In the genomic region with DNA sequence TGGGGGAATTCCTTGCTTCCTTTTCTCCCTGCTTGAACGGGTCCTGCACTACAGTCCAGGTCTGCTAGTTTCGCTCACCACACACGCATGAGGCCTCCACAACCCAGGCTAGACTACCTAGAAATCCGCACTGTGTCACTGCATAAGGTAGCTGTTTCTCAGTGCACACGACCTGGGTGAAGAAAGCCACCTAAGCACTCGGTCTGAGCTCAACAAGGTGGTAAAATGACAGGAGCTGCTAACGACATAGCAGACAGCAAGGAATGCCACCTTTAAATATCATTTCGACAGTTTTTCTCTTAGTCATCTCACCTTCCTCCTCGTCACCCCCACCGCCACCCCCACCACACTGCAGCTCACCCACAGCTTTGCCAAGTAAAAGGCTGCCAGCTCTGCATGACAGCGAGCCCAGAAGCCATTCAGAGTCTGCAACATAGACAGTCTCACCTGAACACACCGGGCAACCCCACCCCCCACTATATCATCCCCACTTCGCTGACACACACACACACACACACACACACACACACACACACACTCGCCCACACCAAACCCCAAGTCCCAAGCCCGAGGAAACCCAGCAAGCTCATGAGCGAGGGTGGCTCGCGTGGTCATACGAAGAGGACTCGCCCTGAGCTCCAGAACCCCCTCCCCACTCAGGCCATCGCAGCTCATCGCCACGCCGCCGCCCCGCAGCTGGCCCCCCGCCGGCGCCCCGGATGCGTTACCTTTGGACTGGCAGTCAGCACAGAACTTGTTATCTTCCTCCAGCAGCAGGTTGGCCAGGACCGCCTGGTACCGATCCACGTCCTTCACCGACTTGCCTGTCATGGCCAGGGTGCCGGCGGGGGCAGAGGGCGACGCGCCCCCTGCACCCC, we compare ENCODE assay signal across 8 mouse cellular contexts. TPM values are rescaled to one million over a fixed set of nuclear protein-coding genes. Genes with fewer than 3 reads are reported as not detected.
A peak's percentile ranks its signal among the peaks of the same experiment; 100 is the strongest.
DNase-seq lines count a peak whose midpoint lies in the region; ATAC-seq and TF ChIP-seq lines count a peak whose summit lies in the region.

No protein-coding gene starts in this region.

- H3K4me1 ChIP-seq in lung, adult 2 months (ENCODE audit: control insufficient read depth, insufficient read depth, low read length) = peaks cover 5% of the 10 kb centered on the region
- H3K4me1 ChIP-seq in forebrain, embryonic 16.5 days (replicated peaks; ENCODE audit: control insufficient read depth, insufficient read depth, low read length) = peaks cover 13% of the 10 kb centered on the region
- H3K4me1 ChIP-seq in intestine, embryonic 16.5 days (ENCODE audit: control insufficient read depth, insufficient read depth, low read length) = peaks cover 11% of the 10 kb centered on the region
- peaks cover 66% of the 10 kb centered on the region for H3K4me1 ChIP-seq in liver, embryonic 15.5 days (replicated peaks)
- peaks cover 9% of the 10 kb centered on the region for H3K4me1 ChIP-seq in olfactory bulb, adult 2 months (ENCODE audit: control insufficient read depth, insufficient read depth, low read length)

- H3K4me3 ChIP-seq in lung, adult 2 months (replicated peaks; ENCODE audit: extremely low read depth, low read depth, low read length) = peak overlapping the region; percentile 90
- H3K4me3 ChIP-seq in forebrain, embryonic 16.5 days (replicated peaks; ENCODE audit: low read length) = peak overlapping the region; percentile 86
- peak overlapping the region; percentile 99 for H3K4me3 ChIP-seq in intestine, embryonic 16.5 days (ENCODE audit: low read length)
- peak overlapping the region; percentile 96 for H3K4me3 ChIP-seq in liver, embryonic 15.5 days (replicated peaks)
- H3K4me3 ChIP-seq in olfactory bulb, adult 2 months (ENCODE audit: insufficient read depth, low read depth, low read length) = peak overlapping the region; percentile 82

- no peaks in the 10 kb centered on the region for H3K9me3 ChIP-seq in forebrain, embryonic 16.5 days (ENCODE audit: control insufficient read depth, low read length)
- H3K9me3 ChIP-seq in intestine, embryonic 16.5 days (ENCODE audit: control insufficient read depth, low read length) = no peaks in the 10 kb centered on the region
- H3K9me3 ChIP-seq in liver, embryonic 15.5 days (replicated peaks) = no peaks in the 10 kb centered on the region

- H3K27ac ChIP-seq in forebrain, embryonic 16.5 days (ENCODE audit: low read length) = no peak overlapping the region; the same call in 1 of the 2 replicates
- H3K27ac ChIP-seq in intestine, embryonic 16.5 days (ENCODE audit: low read length) = peak overlapping the region; percentile 82
- H3K27ac ChIP-seq in liver, embryonic 15.5 days (replicated peaks) = peak overlapping the region; percentile 92
- peak overlapping the region; percentile 41 for H3K27ac ChIP-seq in olfactory bulb, adult 2 months (ENCODE audit: insufficient read depth, low read depth, low read length)

- no peaks in the 10 kb centered on the region for H3K27me3 ChIP-seq in forebrain, embryonic 16.5 days (replicated peaks; ENCODE audit: control insufficient read depth, insufficient read depth, low read length)
- no peaks in the 10 kb centered on the region for H3K27me3 ChIP-seq in intestine, embryonic 16.5 days (replicated peaks; ENCODE audit: control insufficient read depth, insufficient read depth, low read length)
- 0 out of 2 replicates have a peak, but pooled peaks cover 4% of the 10 kb centered on the region for H3K27me3 ChIP-seq in liver, embryonic 15.5 days

- 3% methylated on average over 40 of the region's 40 CpGs for WGBS in lung, adult 2 months
- 5% methylated on average over 33 of the region's 40 CpGs for WGBS in forebrain, embryonic 16.5 days
- 4% methylated on average over 40 of the region's 40 CpGs for WGBS in intestine, embryonic 16.5 days
- WGBS in liver, embryonic 15.5 days (ENCODE audit: insufficient replicate concordance) = 1% methylated on average over 40 of the region's 40 CpGs
- whole genome bisulfite sequencing in olfactory bulb, adult 2 months = 2% methylated on average over 40 of the region's 40 CpGs

- no peak for TF ChIP-seq CTCF in lung, adult 2 months (IDR thresholded peaks at IDR 0.05; ENCODE audit: insufficient read depth, low read length)
- TF ChIP-seq CTCF in olfactory bulb, adult 2 months (IDR thresholded peaks at IDR 0.05; ENCODE audit: insufficient read depth, low read depth, low read length) = no peak

- peak; percentile 26 for ATAC-seq in forebrain, embryonic 16.5 days
- ATAC-seq in intestine, embryonic 16.5 days = peak; percentile 19
- peak; percentile 56 for ATAC-seq in liver, embryonic 15.5 days (ENCODE audit: insufficient read depth)

- peak; percentile 19 for DNase-seq in lung, adult 2 months
- no peak for DNase-seq in lung, postnatal 25 days (ENCODE audit: low spot score)
- peak; percentile 80 for DNase-seq in cerebellum, adult 11-12 months
- DNase-seq in c-Kit-positive CD71-positive TER-119-positive erythroid progenitor cells, embryonic 14.5 days (ENCODE audit: low spot score) = no peak

- TF ChIP-seq POLR2A in lung, adult 2 months (IDR thresholded peaks at IDR 0.05; ENCODE audit: borderline replicate concordance, extremely low read depth, low read depth, low read length) = no peak
- TF ChIP-seq POLR2A in olfactory bulb, adult 2 months (IDR thresholded peaks at IDR 0.05; ENCODE audit: insufficient read depth, low read depth, low read length) = no peak

- peak overlapping the region; percentile 90 for H3K9ac ChIP-seq in forebrain, embryonic 16.5 days (replicated peaks; ENCODE audit: low read depth, low read length)
- peak overlapping the region; percentile 98 for H3K9ac ChIP-seq in intestine, embryonic 16.5 days (ENCODE audit: low read depth, low read length)
- peak overlapping the region; percentile 98 for H3K9ac ChIP-seq in liver, embryonic 15.5 days

- H3K4me2 ChIP-seq in forebrain, embryonic 16.5 days (ENCODE audit: low read length) = peak overlapping the region; percentile 76
- H3K4me2 ChIP-seq in intestine, embryonic 16.5 days (ENCODE audit: low read depth, low read length) = peak overlapping the region; percentile 82
- H3K4me2 ChIP-seq in liver, embryonic 15.5 days = peak overlapping the region; percentile 87

- H3K36me3 ChIP-seq in forebrain, embryonic 16.5 days (ENCODE audit: control insufficient read depth, insufficient read depth) = no peaks in the 10 kb centered on the region
- no peaks in the 10 kb centered on the region for H3K36me3 ChIP-seq in intestine, embryonic 16.5 days (ENCODE audit: control insufficient read depth, insufficient read depth, low read length)
- H3K36me3 ChIP-seq in liver, embryonic 15.5 days (replicated peaks) = no peaks in the 10 kb centered on the region

RNA-seq across cellular contexts. Expression of a gene that starts 0.8 kb away (rescaled TPM):
- 17.6 and 24.9 TPM in 2 replicates for polyA plus RNA-seq in lung, adult 2 months (2012; rRNA removed)
- polyA plus RNA-seq in forebrain, embryonic 16.5 days (2015; fragmentation: Nextera tagmentation; extraction: Ambion mirVana) = 34.4 and 36.8 TPM in 2 replicates
- 12.2 and 14.2 TPM in 2 replicates for polyA plus RNA-seq in intestine, embryonic 16.5 days (2015; fragmentation: Nextera tagmentation; extraction: Ambion mirVana)
- polyA plus RNA-seq in liver, embryonic 15.5 days (2015; fragmentation: Nextera tagmentation; extraction: Ambion mirVana) = 15.9 and 17.6 TPM in 2 replicates
- not detected in 2 replicates for polyA plus RNA-seq in olfactory bulb, adult 2 months (2012; ENCODE audit: insufficient read depth, insufficient read length, low replicate concordance, missing spikeins)

RNA-seq across cellular contexts. Expression of a gene that starts 22.9 kb away (rescaled TPM):
- 0.30 TPM in 1 of 2 replicates, not detected in the other for polyA plus RNA-seq in lung, adult 2 months (2012; rRNA removed)
- polyA plus RNA-seq in forebrain, embryonic 16.5 days (2015; fragmentation: Nextera tagmentation; extraction: Ambion mirVana) = 4.6 and 5.5 TPM in 2 replicates
- polyA plus RNA-seq in intestine, embryonic 16.5 days (2015; fragmentation: Nextera tagmentation; extraction: Ambion mirVana) = 4.5 and 4.7 TPM in 2 replicates
- 2.5 and 2.7 TPM in 2 replicates for polyA plus RNA-seq in liver, embryonic 15.5 days (2015; fragmentation: Nextera tagmentation; extraction: Ambion mirVana)
- not detected in 2 replicates for polyA plus RNA-seq in olfactory bulb, adult 2 months (2012; ENCODE audit: insufficient read depth, insufficient read length, low replicate concordance, missing spikeins)

Comparison
In these comparisons a context has a peak if more than half of its experiments do, and no peak if none do; other contexts are left out.
1. DNase-seq: peak in lung, adult 2 months (single experiment) and cerebellum, adult 11-12 months (single experiment); none in lung, postnatal 25 days (single experiment) and c-Kit-positive CD71-positive TER-119-positive erythroid progenitor cells, embryonic 14.5 days (single experiment).
2. Peak in every context shown above with its lines, with median percentiles within 50 percentile points of each other: H3K4me3 ChIP-seq, ATAC-seq, H3K4me2 ChIP-seq and H3K9ac ChIP-seq.